Mouse (Mus musculus): ENCODE data around the gene Ramp2.
A peak's percentile ranks its signal among the peaks of the same experiment; 100 is the strongest.

Ramp2 gene

DNA sequence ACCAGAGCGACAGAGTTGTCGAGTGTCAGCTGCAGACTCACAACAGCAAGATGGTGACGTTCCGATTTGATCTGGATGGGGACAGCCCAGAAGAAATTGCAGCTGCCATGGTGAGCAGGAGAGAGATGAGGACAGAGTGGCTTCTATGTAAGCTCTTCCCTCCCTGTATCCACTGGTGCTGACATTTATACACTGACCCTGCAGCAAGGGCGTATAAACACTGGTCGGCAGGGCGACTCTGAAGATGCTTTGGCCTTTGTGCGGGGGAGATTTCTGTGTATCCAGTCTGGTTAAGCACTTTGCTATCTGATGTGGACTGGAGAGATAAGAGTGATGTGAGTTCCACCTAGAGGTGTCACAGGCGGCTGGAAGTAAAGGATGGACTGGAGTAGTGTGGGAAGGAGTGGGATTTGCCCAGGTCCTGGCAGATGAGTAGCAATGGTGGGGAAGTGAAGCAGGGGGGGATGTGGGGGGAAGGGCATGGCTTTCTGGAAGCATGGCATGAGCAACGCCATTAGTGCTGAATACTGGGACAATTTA is 23.8 kb downstream of the Ramp2 start:
- peak; percentile 44 for DNase-seq (ENCODE audit: low spot score)

- DNase-seq (ENCODE audit: low spot score) = no peak
Measured at GRCm38 (mm10) chr11:101272446-101272845, 26.6 kb downstream of the Ramp2 start.

- no peak for DNase-seq (ENCODE audit: low spot score)
Measured at GRCm38 (mm10) chr11:101275309-101275708, 29.5 kb downstream of the Ramp2 start.

GRCm38 (mm10) chr11:101276319-101277070 is 30.7 kb downstream of the Ramp2 start:
- DNase-seq (ENCODE audit: low spot score) = no peak

- DNase-seq (ENCODE audit: low spot score) = peak; percentile 59
Measured at GRCm38 (mm10) chr11:101277381-101278222, 31.8 kb downstream of the Ramp2 start.

- DNase-seq (ENCODE audit: low spot score) = peak; percentile 84
Measured at GRCm38 (mm10) chr11:101278223-101279192, 32.7 kb downstream of the Ramp2 start, which contains the start of the genes Cntd1 and Coa3. Gene Cntd1, plus strand, starts transcription at chr11:101279012. Gene Coa3, minus strand, starts transcription at chr11:101279114.

DNA sequence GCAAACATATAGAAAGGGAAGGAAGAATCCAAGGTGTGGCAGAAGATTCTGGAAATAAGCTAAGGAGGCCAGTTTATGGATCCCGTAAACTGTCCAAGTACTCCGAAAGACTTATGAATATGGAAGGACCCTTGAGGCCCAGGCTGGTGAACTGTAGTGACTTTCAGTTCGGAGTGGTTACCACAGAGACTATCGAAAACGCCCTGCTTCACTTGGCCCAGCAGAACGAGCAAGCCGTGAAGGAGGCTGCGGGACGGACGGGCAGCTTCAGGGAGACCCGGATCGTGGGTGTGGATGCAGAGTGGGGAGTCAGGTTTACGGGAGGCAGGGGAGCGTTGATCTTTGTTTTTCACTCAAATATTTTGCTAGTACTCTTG is 33.4 kb downstream of the Ramp2 start:
- DNase-seq (ENCODE audit: low spot score) = no peak

GRCm38 (mm10) chr11:101280837-101281236 is 35.0 kb downstream of the Ramp2 start:
- no peak for DNase-seq (ENCODE audit: low spot score)

GRCm38 (mm10) chr11:101282896-101283295 is 37.1 kb downstream of the Ramp2 start:
- DNase-seq (ENCODE audit: low spot score) = no peak

GRCm38 (mm10) chr11:101283805-101284204 is 38.0 kb downstream of the Ramp2 start:
- no peak for DNase-seq (ENCODE audit: low spot score)

- DNase-seq (ENCODE audit: low spot score) = peak; percentile 20
Measured at GRCm38 (mm10) chr11:101287306-101287705, 41.5 kb downstream of the Ramp2 start.

- DNase-seq (ENCODE audit: low spot score) = no peak
Measured at GRCm38 (mm10) chr11:101291231-101291630, 45.4 kb downstream of the Ramp2 start.

- DNase-seq (ENCODE audit: low spot score) = no peak
Measured at GRCm38 (mm10) chr11:101295191-101295590, 49.4 kb downstream of the Ramp2 start.

GRCm38 (mm10) chr11:101300881-101301280 is 55.1 kb downstream of the Ramp2 start:
- no peak for DNase-seq (ENCODE audit: low spot score)

DNA sequence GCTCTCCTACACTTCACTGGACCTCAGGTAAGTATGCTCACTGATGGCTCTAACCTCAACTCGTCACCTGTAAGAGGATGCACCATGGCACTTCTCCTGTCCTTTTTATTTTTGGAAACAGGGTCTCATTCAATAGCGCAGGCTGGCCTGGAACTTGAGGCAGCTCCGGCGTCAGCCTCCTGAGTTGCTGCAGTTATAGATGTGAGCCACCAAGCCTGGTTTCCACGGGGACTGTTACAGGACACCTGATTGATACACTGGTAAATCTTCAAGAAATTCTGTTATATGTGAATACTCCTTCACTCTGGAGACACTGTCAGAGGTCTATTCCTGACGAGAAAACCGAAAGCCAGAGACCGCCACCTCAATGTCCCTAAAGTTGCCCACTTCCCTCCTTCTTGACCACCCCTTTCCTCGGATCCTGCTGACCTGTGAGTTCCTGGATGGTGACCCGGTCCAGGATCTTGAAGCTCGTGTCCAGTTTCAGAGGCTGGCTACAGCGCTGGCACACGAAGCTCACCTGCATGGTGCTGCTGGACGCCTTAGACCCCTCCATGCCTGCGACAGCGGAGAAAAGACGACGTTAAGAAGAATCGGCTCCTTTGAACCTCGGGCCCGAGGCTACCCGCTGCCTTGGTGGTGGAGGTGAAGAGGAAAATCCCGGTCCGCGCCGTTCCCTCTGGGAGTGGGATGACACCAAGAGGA is 55.6 kb downstream of the Ramp2 start:
- no peak for DNase-seq (ENCODE audit: low spot score)

- DNase-seq (ENCODE audit: low spot score) = peak; percentile 95
Measured at GRCm38 (mm10) chr11:101302004-101302798, 56.4 kb downstream of the Ramp2 start, which contains the start of gene Becn1. Gene Becn1, minus strand, starts transcription at chr11:101302286.

DNA sequence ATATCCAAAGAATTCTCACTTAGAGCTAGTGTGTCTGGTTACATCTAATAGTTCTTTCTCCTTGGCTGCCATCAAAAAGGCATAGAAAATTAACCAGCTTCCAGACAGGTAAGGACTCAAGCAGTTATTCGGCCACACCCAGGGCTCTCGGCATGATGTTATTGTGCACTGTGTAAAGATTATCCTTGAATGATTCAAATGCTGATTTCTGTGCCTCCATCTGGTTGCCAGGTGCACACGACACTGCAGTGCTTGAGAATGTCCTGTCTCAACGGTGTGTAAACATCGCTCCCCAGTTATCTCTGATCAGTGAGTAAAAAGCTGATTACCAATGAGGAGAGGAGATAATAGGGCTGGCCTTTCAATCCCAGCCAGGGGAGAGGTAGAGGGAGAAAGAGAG is 61.9 kb downstream of the Ramp2 start:
- DNase-seq (ENCODE audit: low spot score) = no peak

Data from MN1 (cell line).